Mouse (Mus musculus): Measurements from ENCODE around the gene Irx6. TPM values are rescaled to one million over a fixed set of nuclear protein-coding genes. Genes with fewer than 3 reads are reported as not detected.

Irx6 gene
- total and polyA plus RNA-seq, 3 experiments = not detected

- Histone ChIP-seq H3K79me2 (replicated peaks; ENCODE audit: control insufficient read depth, extremely low read depth, insufficient read depth, poor library complexity, severe bottlenecking) (no peaks in the 10 kb centered on the region), H3K36me3 (replicated peaks in 1 of 2; ENCODE audit: control insufficient read depth in 1 of 2, insufficient read depth in 1 of 2, low read length in 1 of 2) (no peaks in the 10 kb centered on the region), H3K27ac (ENCODE audit: insufficient read depth, low read depth) (no peak overlapping the region), H3K4me2 (ENCODE audit: insufficient read depth, low read depth, poor library complexity, severe bottlenecking) (no peak overlapping the region), H3K4me3 (replicated peaks in 1 of 3; ENCODE audit: low read depth in 2 of 3, low read length in 2 of 3, poor library complexity in 1 of 3) (no peak overlapping the region), H3K27me3 (replicated peaks) (no peaks in the 10 kb centered on the region), H3K4me1 (ENCODE audit: control insufficient read depth in 1 of 2, insufficient read depth in 2 of 2) (no peaks in the 10 kb centered on the region), H3K9ac (ENCODE audit: insufficient read depth, low read depth) (no peak overlapping the region), H3K9me3 (replicated peaks; ENCODE audit: low read length) (peaks cover 87% of the 10 kb centered on the region)
- TF ChIP-seq RCOR1 (conservative IDR thresholded peaks at IDR 0.05; ENCODE audit: low read depth, low read length) (no peak), MAX (IDR thresholded peaks at IDR 0.05; ENCODE audit: low read length) (no peak), ZMIZ1 (IDR thresholded peaks at IDR 0.05; ENCODE audit: low read depth, low read length) (no peak), PAX5 (IDR thresholded peaks at IDR 0.05; ENCODE audit: low read length) (no peak), ETS1 (conservative IDR thresholded peaks at IDR 0.05; ENCODE audit: low read depth, low read length) (no peak), JUN (IDR thresholded peaks at IDR 0.05; ENCODE audit: insufficient read depth, low read depth, low read length) (no peak)
- DNase-seq (ENCODE audit: extremely low read depth) = no peak
- dilution Hi-C loops (cut with MboI; ENCODE audit: extremely low pct_ligation_motif_present, extremely low pct_unique_long_range_greater_than_20kb, low sequenced_read_pairs) = no loop called here
- in situ Hi-C loops (cut with MboI; ENCODE audit: low pct_ligation_motif_present, low pct_unique_long_range_greater_than_20kb, low sequenced_read_pairs) = no loop called here
These were observed 2.2 kb upstream of the Irx6 start for GRCm38 (mm10) chr8:92671892-92672291.

GRCm38 (mm10) chr8:92673101-92673500, 987 bp upstream of the Irx6 start:
- dilution Hi-C loops (cut with MboI; ENCODE audit: extremely low pct_ligation_motif_present, extremely low pct_unique_long_range_greater_than_20kb, low sequenced_read_pairs) (no loop called here), in situ Hi-C loops (cut with MboI; ENCODE audit: low pct_ligation_motif_present, low pct_unique_long_range_greater_than_20kb, low sequenced_read_pairs) (no loop called here)
- H3K27me3 ChIP-seq (replicated peaks) = no peaks in the 10 kb centered on the region
- TF ChIP-seq MAFK (IDR thresholded peaks at IDR 0.05; ENCODE audit: insufficient replicate concordance, low read length) = no peak
- peaks cover 89% of the 10 kb centered on the region for H3K9me3 ChIP-seq (replicated peaks; ENCODE audit: low read length)
- H3K4me2 ChIP-seq (ENCODE audit: insufficient read depth, low read depth, poor library complexity, severe bottlenecking) = no peak overlapping the region
- no peaks in the 10 kb centered on the region for H3K36me3 ChIP-seq (replicated peaks in 1 of 2; ENCODE audit: control insufficient read depth in 1 of 2, insufficient read depth in 1 of 2, low read length in 1 of 2)
- no peaks in the 10 kb centered on the region for H3K4me1 ChIP-seq (ENCODE audit: control insufficient read depth in 1 of 2, insufficient read depth in 2 of 2)
- H3K27ac ChIP-seq (ENCODE audit: insufficient read depth, low read depth) = no peak overlapping the region
- H3K9ac ChIP-seq (ENCODE audit: insufficient read depth, low read depth) = no peak overlapping the region
- DNase-seq (ENCODE audit: extremely low read depth) = no peak
- no peaks in the 10 kb centered on the region for H3K79me2 ChIP-seq (replicated peaks; ENCODE audit: control insufficient read depth, extremely low read depth, insufficient read depth, poor library complexity, severe bottlenecking)
- H3K4me3 ChIP-seq (replicated peaks in 1 of 3; ENCODE audit: low read depth in 2 of 3, low read length in 2 of 3, poor library complexity in 1 of 3) = no peak overlapping the region

GRCm38 (mm10) chr8:92673555-92674243, 389 bp upstream of the Irx6 start:
- TF ChIP-seq ZMIZ1 (IDR thresholded peaks at IDR 0.05; ENCODE audit: low read depth, low read length) (no peak), UBTF (IDR thresholded peaks at IDR 0.05; ENCODE audit: low read depth, low read length) (no peak), CHD2 (IDR thresholded peaks at IDR 0.05; ENCODE audit: low read length) (no peak), ZC3H11A (IDR thresholded peaks at IDR 0.05; ENCODE audit: low read depth, low read length) (no peak), KAT2A (IDR thresholded peaks at IDR 0.05; ENCODE audit: insufficient replicate concordance, low read length) (no peak), MEF2A (IDR thresholded peaks at IDR 0.05; ENCODE audit: borderline replicate concordance, low read depth, low read length) (no peak), EP300 (IDR thresholded peaks at IDR 0.05; ENCODE audit: low read length) (no peak), SIN3A (IDR thresholded peaks at IDR 0.05; ENCODE audit: low read length) (no peak), ELF1 (IDR thresholded peaks at IDR 0.05; ENCODE audit: low read depth, low read length) (no peak), USF1 (IDR thresholded peaks at IDR 0.05; ENCODE audit: low read depth, low read length) (no peak), ETS1 (conservative IDR thresholded peaks at IDR 0.05; ENCODE audit: low read depth, low read length) (no peak), TBP (conservative IDR thresholded peaks at IDR 0.05; ENCODE audit: low read depth, low read length) (no peak), RAD21 (IDR thresholded peaks at IDR 0.05; ENCODE audit: low read depth, low read length) (no peak), MYC (IDR thresholded peaks at IDR 0.05; ENCODE audit: low read depth, low read length) (no peak), ZKSCAN1 (IDR thresholded peaks at IDR 0.05; ENCODE audit: borderline replicate concordance, low read depth, low read length) (no peak)
- no peaks in the 10 kb centered on the region for H3K4me1 ChIP-seq (ENCODE audit: control insufficient read depth in 1 of 2, insufficient read depth in 2 of 2)
- H3K27ac ChIP-seq (ENCODE audit: insufficient read depth, low read depth) = no peak overlapping the region
- no peaks in the 10 kb centered on the region for H3K36me3 ChIP-seq (replicated peaks in 1 of 2; ENCODE audit: control insufficient read depth in 1 of 2, insufficient read depth in 1 of 2, low read length in 1 of 2)
- H3K9ac ChIP-seq (ENCODE audit: insufficient read depth, low read depth) = no peak overlapping the region
- peaks cover 89% of the 10 kb centered on the region for H3K9me3 ChIP-seq (replicated peaks; ENCODE audit: low read length)
- H3K4me2 ChIP-seq (ENCODE audit: insufficient read depth, low read depth, poor library complexity, severe bottlenecking) = no peak overlapping the region
- in situ Hi-C loops (cut with MboI; ENCODE audit: low pct_ligation_motif_present, low pct_unique_long_range_greater_than_20kb, low sequenced_read_pairs) = no loop called here
- no peak for DNase-seq (ENCODE audit: extremely low read depth)
- H3K4me3 ChIP-seq (replicated peaks in 1 of 3; ENCODE audit: low read depth in 2 of 3, low read length in 2 of 3, poor library complexity in 1 of 3) = no peak overlapping the region
- H3K27me3 ChIP-seq (replicated peaks) = no peaks in the 10 kb centered on the region
- dilution Hi-C loops (cut with MboI; ENCODE audit: extremely low pct_ligation_motif_present, extremely low pct_unique_long_range_greater_than_20kb, low sequenced_read_pairs) = no loop called here
- H3K79me2 ChIP-seq (replicated peaks; ENCODE audit: control insufficient read depth, extremely low read depth, insufficient read depth, poor library complexity, severe bottlenecking) = no peaks in the 10 kb centered on the region

Data from CH12.LX (cell line).